Mouse (Mus musculus) thymus, postnatal 36 days (tissue): Measurements from ENCODE around the gene Ksr1.

ENCODE experiments used
- DNase-seq, 2 experiments: peaks; one replicate each; pipeline ENCODE4 v3.0.0; 2022; ENCODE audit warnings: mixed read lengths in 2 of 2

Ksr1 gene

DNA sequence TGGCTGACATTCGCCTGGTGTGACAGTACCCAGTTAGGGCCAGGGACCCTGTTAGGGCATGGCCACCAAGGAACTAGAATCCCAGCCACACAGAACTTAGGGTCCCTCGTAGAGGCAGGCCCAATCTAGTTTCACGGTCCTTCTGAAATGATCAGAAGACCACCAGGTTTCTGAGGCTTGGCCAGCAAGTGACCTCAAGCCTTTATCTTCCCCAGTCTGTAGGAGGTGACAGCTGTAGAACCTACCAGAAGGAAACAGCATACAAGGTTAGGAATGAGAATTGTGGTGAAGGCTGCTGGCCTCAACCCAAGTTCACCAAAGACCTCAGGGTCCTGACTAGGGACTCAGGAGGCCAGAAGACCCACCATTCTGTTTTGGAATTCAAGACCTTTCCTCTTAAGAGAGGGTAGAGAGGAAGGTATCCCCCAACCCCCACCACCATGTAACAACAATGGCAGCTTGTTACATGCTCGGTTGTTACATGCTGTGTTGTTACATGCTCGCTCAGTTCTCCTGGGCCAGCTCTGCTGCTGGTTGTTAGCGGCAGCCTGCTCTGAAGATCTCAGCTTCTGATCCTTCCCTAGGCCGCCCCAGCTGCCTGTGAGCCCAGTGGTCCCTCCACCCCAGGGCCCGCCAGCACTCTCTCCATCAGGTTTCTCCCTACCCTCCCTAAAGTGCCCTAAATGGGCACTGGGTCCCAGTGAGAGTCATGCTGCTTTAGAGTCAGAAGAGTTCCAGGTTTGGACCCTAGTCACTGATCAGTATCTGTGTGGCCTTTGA is 169.3 kb downstream of the Ksr1 start:
- peak in 1 of 2 experiments; percentile 7 for DNase-seq

DNA sequence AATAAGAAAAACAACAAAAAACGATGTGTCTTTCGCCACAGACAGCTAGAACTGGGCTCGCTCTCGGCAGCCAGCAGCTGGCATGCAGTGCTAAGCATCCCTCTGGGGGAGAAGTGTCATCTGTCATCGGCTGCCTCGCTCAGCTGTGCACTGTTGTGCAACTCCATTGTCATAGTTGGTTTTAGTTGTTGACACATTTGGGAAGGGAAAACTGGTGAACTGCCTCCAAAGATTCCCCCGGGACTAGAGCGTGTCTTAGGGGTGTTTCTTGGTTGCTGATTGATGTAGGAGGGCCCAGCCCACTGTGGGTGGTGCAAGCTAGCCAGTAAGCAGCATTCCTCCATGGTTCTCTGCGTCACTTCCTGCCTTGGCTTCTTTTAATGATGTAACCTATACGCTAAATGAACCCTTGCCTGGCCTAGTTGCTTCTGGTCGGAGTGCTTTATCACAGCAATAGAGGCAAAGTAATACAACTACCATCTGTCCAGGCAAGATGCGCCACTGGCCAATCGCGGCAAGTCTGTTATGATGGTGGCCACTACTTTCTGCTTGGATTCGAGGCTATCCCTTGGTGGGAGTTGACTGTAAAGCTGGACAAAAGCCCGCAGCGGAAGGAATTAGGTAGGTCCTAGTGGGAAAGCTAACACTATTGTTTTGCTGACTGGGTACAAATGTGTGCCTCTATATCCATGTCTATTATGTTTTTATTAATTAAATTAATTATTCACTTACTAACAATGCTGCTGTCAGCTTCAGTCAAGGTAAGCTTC is 172.6 kb downstream of the Ksr1 start:
- peak; percentile 22 to 35 for DNase-seq

DNA sequence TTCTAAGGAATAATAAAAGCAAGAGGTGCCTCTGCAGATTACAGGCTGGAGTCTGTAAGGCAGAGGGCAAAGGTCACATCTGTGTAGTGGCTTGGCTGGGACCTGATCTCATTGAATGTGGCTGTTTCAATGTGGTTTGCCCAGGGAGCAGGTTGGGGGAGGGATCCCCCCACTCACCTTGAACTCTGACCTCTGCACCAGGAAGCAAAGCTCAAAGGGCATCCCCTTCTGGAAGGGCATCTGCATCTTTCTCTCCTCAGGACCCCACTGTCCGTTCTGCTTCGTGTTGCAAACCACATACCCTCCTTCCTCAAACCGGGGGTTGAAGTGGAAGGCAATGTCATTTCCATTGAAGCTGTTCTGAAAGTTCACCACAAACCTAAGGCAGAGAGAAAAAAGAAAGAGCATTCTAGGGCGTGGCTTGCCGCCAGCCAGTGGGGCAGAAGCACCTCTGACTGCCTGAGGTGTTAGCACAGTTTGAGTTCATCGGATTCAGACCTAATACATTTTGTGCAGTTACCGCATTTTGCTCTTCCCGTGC is 173.3 kb downstream of the Ksr1 start:
- peak; percentile 45 to 59 for DNase-seq

DNA sequence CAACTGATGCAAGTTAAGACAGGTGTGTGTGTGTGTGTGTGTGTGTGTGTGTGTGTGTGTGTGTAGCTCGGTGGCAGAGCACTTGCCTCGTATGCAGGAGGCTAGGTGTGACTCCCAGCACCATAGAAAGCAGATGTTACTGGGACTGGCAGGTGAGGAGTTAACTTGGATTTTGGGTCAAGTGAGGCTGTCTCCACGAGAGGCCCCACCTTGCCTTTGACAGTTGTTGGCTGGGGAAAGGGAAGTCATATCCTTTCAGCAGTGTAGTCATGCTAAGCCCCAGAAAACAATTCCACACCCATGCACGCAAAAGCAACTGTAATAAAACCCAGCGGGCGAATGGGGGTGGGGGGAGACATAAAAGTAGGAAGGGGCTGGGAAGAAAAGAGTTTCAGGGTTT is 173.9 kb downstream of the Ksr1 start:
- peak in 1 of 2 experiments; percentile 15 for DNase-seq

DNA sequence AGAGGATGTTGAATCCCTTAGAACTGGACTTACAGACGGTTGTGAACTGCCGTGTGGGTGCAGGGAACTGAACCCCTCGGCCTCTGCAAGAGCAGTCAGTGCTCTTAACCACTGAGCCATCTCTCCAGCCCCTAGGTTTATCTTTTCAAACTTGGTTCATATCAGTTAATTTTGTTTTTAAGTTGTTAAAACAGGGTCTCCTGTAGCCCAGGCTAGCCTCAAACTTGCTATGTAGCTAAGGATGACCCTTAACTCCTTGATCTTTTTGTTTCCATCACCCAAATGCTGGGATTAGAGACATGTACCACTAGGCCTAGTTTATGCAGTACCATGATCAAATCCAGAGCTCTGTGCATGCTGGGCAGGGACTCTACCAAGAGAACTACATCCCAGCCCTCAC is 174.5 kb downstream of the Ksr1 start:
- peak in 1 of 2 experiments; percentile 1 for DNase-seq

DNA sequence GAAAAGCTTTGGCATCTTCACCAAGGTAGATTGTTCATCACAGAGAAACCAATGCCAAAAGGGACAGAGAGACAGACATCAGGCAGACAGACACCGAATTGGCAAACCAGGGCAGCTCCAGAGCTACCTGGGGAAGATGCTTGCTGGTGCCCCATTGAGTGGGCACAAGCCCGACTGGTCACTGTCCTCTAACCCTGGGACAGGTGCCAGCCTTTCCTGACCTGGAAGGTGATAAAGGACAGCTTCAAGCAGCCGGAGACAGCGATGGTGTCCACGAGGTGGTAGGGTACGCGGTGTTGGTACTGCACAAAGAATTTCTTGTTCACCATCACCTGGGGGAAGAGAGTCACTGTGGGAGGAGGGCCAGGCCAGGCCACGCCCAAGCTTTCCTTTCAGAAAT is 175.1 kb downstream of the Ksr1 start:
- DNase-seq, result peak in 1 of 2 experiments; percentile 7

DNA sequence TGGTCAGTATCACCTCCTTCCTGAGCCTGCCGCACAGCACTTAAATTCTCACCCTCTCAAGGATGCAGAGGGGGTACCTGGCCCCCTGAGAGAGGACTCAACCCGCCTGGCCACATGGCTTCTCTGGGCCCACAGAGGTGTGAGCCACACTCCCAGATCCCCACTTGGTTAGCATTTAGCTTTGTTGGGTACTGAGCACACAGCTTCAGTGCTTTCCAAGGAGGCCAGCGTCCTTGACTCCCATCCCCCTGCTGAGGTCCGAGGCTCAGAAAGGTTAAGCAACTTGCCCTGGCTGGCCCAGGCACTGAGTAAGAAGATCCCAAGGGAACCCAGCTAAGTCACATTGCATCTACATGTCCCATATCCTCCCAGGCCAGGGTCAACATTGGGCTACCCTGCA is 178.1 kb downstream of the Ksr1 start:
- no peak for DNase-seq

DNA sequence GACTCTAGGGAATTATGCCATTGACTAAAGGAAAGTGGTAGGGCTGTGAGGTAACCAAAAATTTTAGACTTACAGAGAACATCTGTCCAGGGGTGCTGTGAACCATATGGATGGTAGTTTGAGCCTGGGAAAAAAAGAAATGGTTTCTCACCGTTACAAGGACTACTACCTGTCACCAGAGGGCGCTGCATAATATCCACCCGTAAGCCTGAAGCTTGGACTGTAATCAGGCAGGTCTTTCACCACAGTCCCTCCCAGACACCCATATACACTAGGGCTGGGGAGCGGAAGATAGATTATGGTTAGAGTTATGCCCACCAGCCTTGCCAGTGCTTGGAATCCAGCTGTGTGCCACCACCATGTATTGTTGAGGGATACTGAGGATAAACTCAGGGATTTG is 178.8 kb downstream of the Ksr1 start:
- DNase-seq, result peak; percentile 55 to 57
